Mouse (Mus musculus): Measurements from ENCODE around the gene Kcnma1. TPM values are rescaled to one million over a fixed set of nuclear protein-coding genes. Genes with fewer than 3 reads are reported as not detected.
A peak's percentile ranks its signal among the peaks of the same experiment; 100 is the strongest.

Gene Kcnma1
- polyA plus RNA-seq, 1 experiment from 2014 or later = 0.04 TPM

- DNase-seq (no peak), ATAC-seq (no peak)
- Histone ChIP-seq H3K27ac (ENCODE audit: low read depth) (no peak overlapping the region), H3K9me3 (ENCODE audit: low read length) (no peaks in the 10 kb centered on the region), H3K9ac (replicated peaks) (no peak overlapping the region), H3K4me1 (ENCODE audit: insufficient read depth) (no peaks in the 10 kb centered on the region), H3K27me3 (ENCODE audit: insufficient read depth, low read length) (peaks cover 59% of the 10 kb centered on the region), H3K4me2 (ENCODE audit: low read depth, low read length) (no peak overlapping the region), H3K4me3 (ENCODE audit: low read depth, low read length) (no peak overlapping the region), H3K36me3 (replicated peaks; ENCODE audit: insufficient read depth, low read length) (no peaks in the 10 kb centered on the region)
- 48% methylated on average over 2 of the region's 2 CpGs for WGBS (ENCODE audit: insufficient replicate concordance)
- TF ChIP-seq CTCF (IDR thresholded peaks at IDR 0.05; ENCODE audit: low read depth) (no peak), EP300 (IDR thresholded peaks at IDR 0.05; ENCODE audit: low read depth) (no peak)
Observed at GRCm38 (mm10) chr14:24006276-24006675, 8.0 kb downstream of the Kcnma1 start.

DNA sequence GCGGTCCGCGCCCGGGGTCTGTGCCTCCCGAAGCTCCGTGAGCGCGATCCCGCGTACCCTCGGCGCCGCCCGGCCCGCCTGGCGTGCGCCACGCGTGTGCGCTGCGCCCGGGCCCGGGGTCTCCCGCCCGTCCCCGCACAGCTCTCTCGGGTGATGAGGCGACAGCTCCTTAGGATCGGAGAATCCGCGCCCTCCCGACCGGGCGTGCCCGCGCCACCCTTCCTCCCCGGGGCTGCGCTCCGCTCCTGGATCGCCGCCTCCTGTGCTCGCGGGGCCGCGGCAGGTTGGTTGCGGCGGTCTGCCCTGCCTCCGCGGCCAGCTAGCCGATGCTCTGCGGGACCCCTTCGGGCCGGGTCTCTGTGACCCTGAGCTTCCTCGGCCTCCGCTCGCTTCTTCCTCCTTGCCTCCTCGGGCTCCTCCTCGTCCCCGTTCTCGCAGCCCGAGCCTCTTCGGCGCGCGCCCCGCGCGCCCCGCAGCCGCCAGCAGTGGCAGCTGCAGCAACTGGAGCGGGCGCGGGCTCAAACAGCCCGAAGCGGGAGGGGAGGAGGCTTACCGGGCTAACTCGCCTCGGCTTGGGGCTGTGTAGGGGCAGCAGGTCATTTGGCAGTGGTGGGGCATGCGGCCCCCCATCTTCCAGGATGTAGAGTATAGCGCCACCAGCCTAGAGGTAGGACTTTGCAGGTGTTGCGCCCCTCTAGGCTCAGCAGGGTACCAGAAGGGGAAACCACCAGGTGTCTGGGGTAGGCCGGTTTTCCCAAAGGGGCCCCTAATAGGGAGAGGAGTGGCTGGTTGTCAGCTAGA, 9.6 kb downstream of the Kcnma1 start:
- Histone ChIP-seq H3K9me3 (ENCODE audit: low read length) (no peaks in the 10 kb centered on the region), H3K27ac (ENCODE audit: low read depth) (no peak overlapping the region), H3K27me3 (ENCODE audit: insufficient read depth, low read length) (peaks cover 61% of the 10 kb centered on the region), H3K4me2 (ENCODE audit: low read depth, low read length) (peak overlapping the region; percentile 71), H3K4me1 (ENCODE audit: insufficient read depth) (no peaks in the 10 kb centered on the region), H3K4me3 (ENCODE audit: low read depth, low read length) (peak overlapping the region; percentile 36), H3K9ac (replicated peaks) (no peak overlapping the region), H3K36me3 (replicated peaks; ENCODE audit: insufficient read depth, low read length) (no peaks in the 10 kb centered on the region)
- WGBS (ENCODE audit: insufficient replicate concordance) = under 1% methylated on average over 53 of the region's 82 CpGs
- no peak for TF ChIP-seq EP300 (IDR thresholded peaks at IDR 0.05; ENCODE audit: low read depth)
- no peak for TF ChIP-seq CTCF (IDR thresholded peaks at IDR 0.05; ENCODE audit: low read depth)
- ATAC-seq (no peak), DNase-seq (peak; percentile 16)

DNA sequence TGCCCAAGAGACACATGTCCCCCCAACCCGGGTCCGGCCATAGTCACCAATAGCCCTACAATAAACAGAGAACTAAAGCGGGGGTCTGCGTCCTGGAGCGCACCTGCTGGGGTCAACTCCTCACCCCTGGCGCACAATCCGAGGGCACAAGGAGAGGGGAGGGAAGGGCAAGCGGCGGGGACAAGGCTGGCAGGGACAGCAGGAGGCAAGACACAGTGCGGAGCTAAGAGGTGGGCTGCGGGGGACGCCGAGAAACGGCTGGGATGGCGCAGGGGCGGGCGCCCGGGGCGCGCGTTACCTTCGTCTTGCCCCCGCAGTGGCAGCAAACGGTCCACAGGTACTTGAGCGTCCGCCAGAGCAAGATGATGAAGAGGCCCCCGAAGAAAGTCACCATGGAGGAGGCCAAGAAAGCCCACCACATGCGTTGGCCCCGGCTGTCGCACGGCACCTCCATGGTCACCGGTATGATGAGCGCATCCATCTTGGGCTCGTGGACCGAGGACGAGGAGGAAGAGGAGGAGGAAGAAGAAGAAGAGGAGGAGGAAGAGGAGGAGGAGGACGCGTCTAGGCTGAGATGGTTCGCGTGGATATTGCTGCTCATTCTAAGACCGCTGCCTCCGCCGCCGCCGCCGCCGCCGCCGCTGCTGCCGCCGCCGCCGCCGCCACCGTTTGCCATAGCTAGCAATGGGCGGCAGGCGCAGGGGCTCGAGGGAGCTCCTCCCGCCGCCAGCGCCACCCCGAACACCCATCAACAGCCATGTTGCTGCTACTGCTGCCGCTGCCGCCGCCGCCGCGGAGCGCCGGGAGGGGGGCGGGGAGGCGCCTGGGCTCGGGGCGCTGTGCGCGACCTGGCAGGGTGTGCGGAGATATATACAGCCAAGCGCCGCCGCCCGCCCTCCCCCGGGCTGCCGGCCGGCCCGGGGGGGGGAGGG, 10.6 kb downstream of the Kcnma1 start:
- Histone ChIP-seq H3K27ac (ENCODE audit: low read depth) (no peak overlapping the region), H3K4me1 (ENCODE audit: insufficient read depth) (no peaks in the 10 kb centered on the region), H3K36me3 (replicated peaks; ENCODE audit: insufficient read depth, low read length) (no peaks in the 10 kb centered on the region), H3K4me2 (ENCODE audit: low read depth, low read length) (peak overlapping the region; percentile 71), H3K9me3 (ENCODE audit: low read length) (no peaks in the 10 kb centered on the region), H3K4me3 (ENCODE audit: low read depth, low read length) (peak overlapping the region; percentile 36), H3K9ac (replicated peaks) (no peak overlapping the region), H3K27me3 (ENCODE audit: insufficient read depth, low read length) (peaks cover 61% of the 10 kb centered on the region)
- peak; percentile 24 for DNase-seq
- ATAC-seq = no peak
- 2% methylated on average over 44 of the region's 85 CpGs for WGBS (ENCODE audit: insufficient replicate concordance)
- TF ChIP-seq CTCF (IDR thresholded peaks at IDR 0.05; ENCODE audit: low read depth) (no peak), EP300 (IDR thresholded peaks at IDR 0.05; ENCODE audit: low read depth) (no peak)

DNA sequence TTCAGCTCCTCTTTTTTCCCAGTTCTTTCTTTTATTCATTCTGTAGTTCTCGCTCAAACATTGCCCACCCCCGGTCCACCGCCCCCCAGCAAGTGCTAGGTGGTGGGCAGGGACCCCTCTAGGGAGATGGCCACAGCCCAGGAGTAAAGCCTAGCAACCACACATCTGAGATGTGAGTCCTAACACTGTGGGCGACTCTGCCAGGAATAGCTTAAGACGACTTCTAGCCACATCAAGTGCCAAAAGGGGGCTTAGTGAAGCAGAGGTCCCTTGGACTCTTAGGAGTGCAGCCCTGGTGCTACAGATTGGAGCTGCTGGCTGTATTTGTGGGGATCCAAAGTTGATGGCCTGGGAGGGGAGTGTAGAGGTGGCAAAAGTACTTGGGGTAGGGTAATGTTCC, 11.6 kb downstream of the Kcnma1 start:
- H3K4me3 ChIP-seq (ENCODE audit: low read depth, low read length) = no peak overlapping the region
- ATAC-seq (no peak), DNase-seq (no peak)
- no peaks in the 10 kb centered on the region for H3K4me1 ChIP-seq (ENCODE audit: insufficient read depth)
- WGBS (ENCODE audit: insufficient replicate concordance) = 42% methylated on average over 5 of the region's 5 CpGs
- H3K36me3 ChIP-seq (replicated peaks; ENCODE audit: insufficient read depth, low read length) = no peaks in the 10 kb centered on the region
- H3K9ac ChIP-seq (replicated peaks) = no peak overlapping the region
- no peak for TF ChIP-seq EP300 (IDR thresholded peaks at IDR 0.05; ENCODE audit: low read depth)
- no peak for TF ChIP-seq CTCF (IDR thresholded peaks at IDR 0.05; ENCODE audit: low read depth)
- H3K27ac ChIP-seq (ENCODE audit: low read depth) = no peak overlapping the region
- H3K27me3 ChIP-seq (ENCODE audit: insufficient read depth, low read length) = peaks cover 56% of the 10 kb centered on the region
- no peaks in the 10 kb centered on the region for H3K9me3 ChIP-seq (ENCODE audit: low read length)
- H3K4me2 ChIP-seq (ENCODE audit: low read depth, low read length) = no peak overlapping the region

- 66% methylated on average over 6 of the region's 6 CpGs for WGBS (ENCODE audit: insufficient replicate concordance)
- Histone ChIP-seq H3K4me1 (ENCODE audit: insufficient read depth) (no peaks in the 10 kb centered on the region), H3K36me3 (replicated peaks; ENCODE audit: insufficient read depth, low read length) (no peaks in the 10 kb centered on the region), H3K9ac (replicated peaks) (no peak overlapping the region), H3K9me3 (ENCODE audit: low read length) (no peaks in the 10 kb centered on the region), H3K4me3 (ENCODE audit: low read depth, low read length) (no peak overlapping the region), H3K27ac (ENCODE audit: low read depth) (no peak overlapping the region), H3K4me2 (ENCODE audit: low read depth, low read length) (no peak overlapping the region), H3K27me3 (ENCODE audit: insufficient read depth, low read length) (peaks cover 15% of the 10 kb centered on the region)
- ATAC-seq = no peak
- TF ChIP-seq EP300 (IDR thresholded peaks at IDR 0.05; ENCODE audit: low read depth) = no peak
- TF ChIP-seq CTCF (IDR thresholded peaks at IDR 0.05; ENCODE audit: low read depth) = no peak
- DNase-seq = no peak
Observed at GRCm38 (mm10) chr14:23997912-23998311, 16.4 kb downstream of the Kcnma1 start.

- H3K4me1 ChIP-seq (ENCODE audit: insufficient read depth) = no peaks in the 10 kb centered on the region
- H3K4me3 ChIP-seq (ENCODE audit: low read depth, low read length) = no peak overlapping the region
- no peak overlapping the region for H3K9ac ChIP-seq (replicated peaks)
- H3K4me2 ChIP-seq (ENCODE audit: low read depth, low read length) = no peak overlapping the region
- WGBS (ENCODE audit: insufficient replicate concordance) = 76% methylated on average over 3 of the region's 3 CpGs
- TF ChIP-seq CTCF (IDR thresholded peaks at IDR 0.05; ENCODE audit: low read depth) = no peak
- TF ChIP-seq EP300 (IDR thresholded peaks at IDR 0.05; ENCODE audit: low read depth) = no peak
- no peak for ATAC-seq
- no peak overlapping the region for H3K27ac ChIP-seq (ENCODE audit: low read depth)
- peaks cover under 1% of the 10 kb centered on the region; the same call in 1 of the 2 replicates for H3K27me3 ChIP-seq (ENCODE audit: insufficient read depth, low read length)
- H3K36me3 ChIP-seq (replicated peaks; ENCODE audit: insufficient read depth, low read length) = no peaks in the 10 kb centered on the region
- H3K9me3 ChIP-seq (ENCODE audit: low read length) = no peaks in the 10 kb centered on the region
- DNase-seq = no peak
Observed at GRCm38 (mm10) chr14:23995831-23996230, 18.5 kb downstream of the Kcnma1 start.
